Mouse (Mus musculus): ENCODE data around the gene Gpat3.

DNA sequence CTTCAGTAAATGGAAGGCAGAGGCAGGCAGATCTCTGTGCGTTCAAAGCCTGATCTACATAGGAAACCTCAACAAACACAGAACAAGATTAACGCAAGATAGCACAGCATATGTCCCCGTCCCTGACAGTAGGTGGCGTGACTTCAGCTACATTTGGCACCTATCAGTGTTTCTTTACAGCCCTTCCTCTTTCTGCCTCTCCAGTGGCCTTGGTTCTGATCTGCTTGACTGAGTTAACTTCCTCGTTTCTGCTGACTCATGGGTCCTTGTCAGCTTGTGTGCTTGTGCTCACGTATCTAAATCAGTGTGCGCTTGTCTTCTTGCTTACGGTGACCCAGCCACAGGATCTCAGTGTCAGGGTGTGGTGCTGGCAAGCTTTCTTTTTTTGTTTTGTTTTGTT, 26.5 kb downstream of the Gpat3 start:
- no peak for TF ChIP-seq CEBPB (IDR thresholded peaks at IDR 0.05; ENCODE audit: low read depth)
- TF ChIP-seq CTCF (IDR thresholded peaks at IDR 0.05; ENCODE audit: control insufficient read depth, insufficient read depth, insufficient read length) = no peak

Data from C2C12 (cell line).